Mouse (Mus musculus): ENCODE measurements around the gene Heatr3. TPM values are rescaled to one million over a fixed set of nuclear protein-coding genes. Genes with fewer than 3 reads are reported as not detected.
"Not testable (repeated sequence)": the region's sequence is repeated elsewhere in the genome, so short reads cannot be mapped to it uniquely, and the experiment has no call there.

Gene Heatr3
- polyA plus RNA-seq, 1 experiment: not detected

DNA sequence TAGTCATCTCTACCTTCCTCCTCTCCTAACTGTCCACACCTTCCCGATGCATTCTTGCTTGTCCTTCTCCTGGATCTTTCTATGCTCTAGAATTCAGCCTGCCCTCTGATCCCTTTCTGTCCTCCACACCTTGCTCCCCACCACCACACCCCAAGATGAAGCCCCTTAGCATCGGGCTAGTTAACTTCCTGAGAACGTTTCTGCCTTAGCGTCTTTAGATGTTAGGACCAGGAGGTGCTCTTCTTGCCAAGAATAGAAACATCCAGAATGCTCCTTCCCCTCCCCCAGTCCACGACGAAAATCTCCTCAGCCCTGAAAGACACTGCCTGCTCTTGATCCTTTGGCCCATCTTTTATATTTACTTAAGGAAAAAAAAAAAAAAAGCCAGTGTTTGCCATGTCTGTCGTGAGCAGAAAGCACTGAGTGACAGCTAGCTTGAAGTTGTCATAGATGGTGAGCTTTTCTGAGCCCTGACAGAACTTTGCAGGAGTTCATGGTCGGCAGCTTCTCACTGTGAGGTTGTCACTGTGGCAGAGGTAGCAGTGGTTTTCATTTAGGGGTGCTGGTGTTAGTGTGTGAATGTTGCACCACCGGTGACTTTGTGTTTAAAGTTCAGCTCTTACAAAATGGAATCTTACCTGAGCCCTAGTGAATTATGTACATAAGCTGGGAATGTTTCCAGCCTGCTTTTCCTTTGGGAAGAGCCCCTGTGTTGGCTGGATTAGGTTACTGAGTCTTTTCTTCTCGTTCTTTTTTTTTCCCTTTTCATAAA, 63.3 kb downstream of the Heatr3 start:
- TF ChIP-seq POLR2A (IDR thresholded peaks at IDR 0.05; ENCODE audit: insufficient read depth, low read depth, low read length): no peak
- no peak for TF ChIP-seq CTCF (IDR thresholded peaks at IDR 0.05; ENCODE audit: insufficient read depth, low read depth, low read length)
- H3K27ac ChIP-seq (ENCODE audit: insufficient read depth, low read depth, low read length): no peak overlapping the region
- peak overlapping the region; percentile 100 for H3K4me3 ChIP-seq (ENCODE audit: insufficient read depth, low read depth, low read length)
- H3K4me1 ChIP-seq (ENCODE audit: control insufficient read depth, insufficient read depth, low read length): peaks cover 8% of the 10 kb centered on the region
- WGBS: 6% methylated on average over 10 of the region's 10 CpGs

DNA sequence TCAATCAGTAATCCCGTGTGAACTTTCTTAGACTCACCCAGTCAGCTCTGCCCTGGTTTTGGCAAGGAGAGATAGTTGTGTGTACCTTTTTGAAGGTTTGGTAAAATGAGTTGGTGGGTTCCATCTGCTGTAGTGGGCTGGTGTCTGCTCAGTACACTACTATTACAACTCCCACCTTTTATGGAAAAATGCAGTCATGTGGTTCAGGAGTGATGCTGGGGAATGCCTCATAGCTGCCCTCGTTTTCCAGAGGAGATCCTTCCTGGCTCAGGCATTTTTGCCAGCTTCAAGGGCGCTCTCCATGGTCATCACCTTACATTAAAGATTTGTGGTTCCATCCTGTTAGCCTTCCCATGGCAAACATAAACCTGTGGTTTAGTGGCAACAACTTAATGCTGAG, 64.0 kb downstream of the Heatr3 start:
- 30% methylated on average over 3 of the region's 3 CpGs for WGBS

DNA sequence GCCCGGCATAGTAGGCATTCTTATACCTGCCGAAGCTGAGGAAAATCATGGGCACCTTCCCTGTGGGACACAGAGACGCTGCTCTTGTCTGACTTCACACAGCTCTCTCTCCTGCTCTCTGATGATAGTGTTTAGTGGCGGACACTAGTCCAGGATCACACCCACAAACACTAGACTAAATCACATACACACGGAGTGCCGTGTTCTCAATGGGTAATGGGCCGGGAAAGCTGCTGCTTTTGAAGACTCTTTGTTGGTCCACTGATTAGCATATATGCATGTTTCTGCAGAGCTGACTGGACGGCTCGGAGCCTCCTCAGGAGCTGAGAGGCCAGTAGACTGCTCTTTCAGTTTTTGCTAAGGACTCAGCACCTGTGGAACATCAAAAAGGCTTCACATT, 68.4 kb downstream of the Heatr3 start:
- H3K27ac ChIP-seq (ENCODE audit: insufficient read depth, low read depth, low read length): no peak overlapping the region
- no peak overlapping the region for H3K4me3 ChIP-seq (ENCODE audit: insufficient read depth, low read depth, low read length)
- WGBS: 42% methylated on average over 9 of the region's 9 CpGs
- H3K4me1 ChIP-seq (ENCODE audit: control insufficient read depth, insufficient read depth, low read length): peaks cover 18% of the 10 kb centered on the region
- no peak for TF ChIP-seq CTCF (IDR thresholded peaks at IDR 0.05; ENCODE audit: insufficient read depth, low read depth, low read length)
- no peak for TF ChIP-seq POLR2A (IDR thresholded peaks at IDR 0.05; ENCODE audit: insufficient read depth, low read depth, low read length)

More for the DNA sequence above, 64.0 kb downstream of the Heatr3 start:
- H3K4me1 ChIP-seq (ENCODE audit: control insufficient read depth, insufficient read depth, low read length): peaks cover 11% of the 10 kb centered on the region
- TF ChIP-seq CTCF (IDR thresholded peaks at IDR 0.05; ENCODE audit: insufficient read depth, low read depth, low read length): no peak
- TF ChIP-seq POLR2A (IDR thresholded peaks at IDR 0.05; ENCODE audit: insufficient read depth, low read depth, low read length): no peak
- no peak overlapping the region for H3K4me3 ChIP-seq (ENCODE audit: insufficient read depth, low read depth, low read length)
- H3K27ac ChIP-seq (ENCODE audit: insufficient read depth, low read depth, low read length): no peak overlapping the region

DNA sequence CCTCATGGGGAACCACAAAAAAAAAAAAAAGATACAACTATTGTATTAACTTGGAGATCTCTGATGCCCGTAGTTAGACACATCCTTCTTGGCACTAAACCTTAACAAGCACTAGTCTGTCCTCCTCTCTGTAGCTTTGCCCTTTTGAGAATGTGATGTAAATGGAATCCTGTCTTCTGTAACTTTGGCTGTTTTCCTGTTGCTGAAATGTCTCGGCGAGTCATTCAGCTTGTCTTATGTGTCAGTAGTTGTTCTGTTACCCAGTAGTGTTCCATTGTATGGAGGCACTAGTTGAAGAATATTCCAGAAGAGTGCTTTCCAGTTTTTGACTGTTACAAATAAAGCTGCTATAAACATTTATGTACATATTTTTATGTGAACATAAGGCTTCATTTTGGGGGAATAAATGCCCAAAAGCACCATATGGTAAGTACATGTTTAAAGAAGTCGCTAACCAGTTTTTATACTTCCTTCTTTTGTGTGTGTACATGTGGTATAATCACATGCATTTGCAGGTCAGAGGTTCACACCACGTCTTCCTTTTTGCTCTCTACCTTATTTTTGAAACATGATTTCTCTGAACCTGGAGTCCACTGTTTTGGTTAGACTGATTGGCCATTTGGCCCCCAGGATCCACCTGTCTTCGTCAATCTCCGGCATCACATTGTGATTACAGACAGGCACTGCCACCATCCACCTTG, 69.6 kb downstream of the Heatr3 start:
- WGBS: 69% methylated on average over 7 of the region's 7 CpGs
- no peak for TF ChIP-seq CTCF (IDR thresholded peaks at IDR 0.05; ENCODE audit: insufficient read depth, low read depth, low read length)
- TF ChIP-seq POLR2A (IDR thresholded peaks at IDR 0.05; ENCODE audit: insufficient read depth, low read depth, low read length): no peak
- no peak overlapping the region for H3K27ac ChIP-seq (ENCODE audit: insufficient read depth, low read depth, low read length)

DNA sequence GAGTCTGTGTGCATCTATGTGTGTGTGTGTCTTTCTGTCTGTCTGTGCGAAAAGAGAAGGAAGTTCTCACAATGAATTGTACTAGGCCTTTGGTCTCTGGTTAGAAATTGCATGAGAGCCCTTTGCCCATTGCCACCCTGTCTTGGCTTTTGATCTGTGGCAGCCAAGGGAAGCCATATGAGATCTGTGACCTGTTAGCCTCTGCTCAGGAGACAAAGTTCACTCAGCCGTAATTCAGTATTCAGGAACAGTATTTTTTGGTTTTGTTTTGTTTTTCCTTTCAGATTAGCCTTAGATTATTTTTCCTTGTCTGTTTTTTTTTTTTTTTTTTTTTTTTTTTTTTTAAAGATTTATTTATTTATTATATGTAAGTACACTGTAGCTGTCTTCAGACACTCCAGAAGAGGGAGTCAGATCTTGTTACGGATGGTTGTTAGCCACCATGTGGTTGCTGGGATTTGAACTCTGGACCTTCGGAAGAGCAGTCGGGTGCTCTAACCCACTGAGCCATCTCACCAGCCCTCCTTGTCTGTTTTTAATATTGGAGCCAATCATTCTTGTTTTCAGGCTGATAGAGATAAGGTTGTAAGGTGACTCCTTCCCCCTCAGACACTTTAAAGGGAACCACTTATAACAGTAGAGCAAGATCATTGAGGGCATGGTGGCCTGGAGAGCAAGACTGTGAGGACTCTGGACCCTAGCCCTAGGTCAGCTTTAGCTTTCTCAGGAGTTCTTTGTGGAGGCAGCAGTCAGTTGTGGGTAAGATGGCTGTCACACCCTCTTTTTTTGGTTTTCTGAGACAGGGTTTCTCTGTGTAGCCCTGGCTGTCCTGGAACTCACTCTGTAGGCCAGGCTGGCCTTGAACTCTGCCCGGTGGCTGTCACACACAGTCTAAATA, 72.5 kb downstream of the Heatr3 start:
- WGBS: 91% methylated on average over 5 of the region's 6 CpGs
- H3K4me1 ChIP-seq (ENCODE audit: control insufficient read depth, insufficient read depth, low read length): peaks cover 15% of the 10 kb centered on the region
- H3K4me3 ChIP-seq (ENCODE audit: insufficient read depth, low read depth, low read length); H3K27ac ChIP-seq (ENCODE audit: insufficient read depth, low read depth, low read length): not testable (repeated sequence)

More for the DNA sequence above, 69.6 kb downstream of the Heatr3 start:
- Histone ChIP-seq H3K4me1 (ENCODE audit: control insufficient read depth, insufficient read depth, low read length) (peaks cover 18% of the 10 kb centered on the region), H3K4me3 (ENCODE audit: insufficient read depth, low read depth, low read length) (no peak overlapping the region)

DNA sequence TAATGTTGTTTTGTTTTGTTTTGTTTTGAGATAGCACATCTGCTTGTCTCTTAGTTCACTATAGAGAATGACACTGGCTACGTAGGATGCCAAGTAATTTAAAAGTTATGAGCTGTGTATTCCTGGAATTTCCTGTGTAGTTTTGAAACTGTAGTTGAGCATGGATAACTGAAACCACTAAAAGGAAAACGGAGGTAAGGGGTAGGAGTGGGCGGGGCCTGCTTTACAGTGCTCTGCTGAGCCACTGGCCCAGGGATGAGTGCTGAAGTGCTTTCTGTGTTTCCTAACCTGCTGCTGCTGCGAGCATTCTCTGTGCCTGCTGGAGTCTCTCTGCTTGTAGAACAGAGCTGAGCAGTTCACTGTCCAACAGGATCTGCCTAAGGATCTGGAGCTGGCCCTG, 83.7 kb downstream of the Heatr3 start:
- Histone ChIP-seq H3K27ac (ENCODE audit: insufficient read depth, low read depth, low read length) (no peak overlapping the region), H3K4me3 (ENCODE audit: insufficient read depth, low read depth, low read length) (no peak overlapping the region), H3K4me1 (ENCODE audit: control insufficient read depth, insufficient read depth, low read length) (peaks cover 18% of the 10 kb centered on the region)
- WGBS: 60% methylated on average over 4 of the region's 4 CpGs
- TF ChIP-seq CTCF (IDR thresholded peaks at IDR 0.05; ENCODE audit: insufficient read depth, low read depth, low read length): no peak
- TF ChIP-seq POLR2A (IDR thresholded peaks at IDR 0.05; ENCODE audit: insufficient read depth, low read depth, low read length): no peak

Other genes starting within 250 kb of the Heatr3 start
- gene Zfp423, start 178.3 kb upstream of the Heatr3 start, polyA plus RNA-seq (2012; ENCODE audit: insufficient read depth, insufficient read length, low replicate concordance, missing spikeins): not detected in 2 replicates
- gene Cnep1r1, start 19.1 kb upstream of the Heatr3 start, polyA plus RNA-seq (2012; ENCODE audit: insufficient read depth, insufficient read length, low replicate concordance, missing spikeins): not detected in 2 replicates
- gene Tent4b, start 61.4 kb downstream of the Heatr3 start, polyA plus RNA-seq (2012; ENCODE audit: insufficient read depth, insufficient read length, low replicate concordance, missing spikeins): not detected in 2 replicates
- gene Adcy7, start 134.5 kb downstream of the Heatr3 start, polyA plus RNA-seq (2012; ENCODE audit: insufficient read depth, insufficient read length, low replicate concordance, missing spikeins): not detected in 2 replicates
- gene Brd7, start 224.3 kb downstream of the Heatr3 start, polyA plus RNA-seq (2012; ENCODE audit: insufficient read depth, insufficient read length, low replicate concordance, missing spikeins): not detected in 2 replicates

Data from olfactory bulb, adult 2 months (tissue).